Mouse (Mus musculus) erythroblast, embryonic 14.5 days (primary cell): ENCODE data around the gene Olfr1342.

Experiments used
- GATA1 ChIP-seq: IDR thresholded peaks from 2 replicates; pipeline ENCODE4 v1.6.1; 2012; ENCODE audit warnings: low read length, inconsistent platforms, mixed read lengths
- TAL1 ChIP-seq: IDR thresholded peaks from 3 replicates; pipeline ENCODE4 v1.6.1; 2012; ENCODE audit warnings: low read length, inconsistent platforms, mixed read lengths

GRCm38 (mm10) chr4:118719838-118720237 is 27.3 kb upstream of the Olfr1342 start, which contains the start of gene Olfr1340:
- TF ChIP-seq GATA1 (no peak), TAL1 (no peak)
